Mouse (Mus musculus) thymus, adult 2 months (tissue): ENCODE results near the gene Aff1. TPM values are rescaled to one million over a fixed set of nuclear protein-coding genes. Genes with fewer than 3 reads are reported as not detected.

Source experiments
- DNase-seq: peaks from one replicate; pipeline ENCODE4 v3.0.0; 2021
- H3K27ac ChIP-seq: fragments of 200-500 bp; 2 replicates; pipeline ENCODE4 v1.5.1; 2012; ENCODE audit warnings: low read length, control low read depth; ENCODE audit not compliant: control insufficient read depth, insufficient read depth
- H3K27me3 ChIP-seq: fragments of 200-500 bp; 2 replicates; pipeline ENCODE4 v1.6.1; 2012; ENCODE audit warnings: mild to moderate bottlenecking, low read length, moderate library complexity, mixed read lengths; ENCODE audit not compliant: control insufficient read depth, insufficient read depth
- H3K36me3 ChIP-seq: fragments of 200-500 bp; 2 replicates; pipeline ENCODE4 v1.6.1; 2012; ENCODE audit warnings: mild to moderate bottlenecking, low read length, moderate library complexity; ENCODE audit not compliant: control insufficient read depth, insufficient read depth
- H3K4me1 ChIP-seq: fragments of 200-500 bp; replicated peaks from 2 replicates; pipeline ENCODE4 v1.6.1; 2012; ENCODE audit warnings: low read length; ENCODE audit not compliant: control insufficient read depth, insufficient read depth
- H3K4me3 ChIP-seq: fragments of 200-500 bp; 2 replicates; pipeline ENCODE4 v1.5.1; 2012; ENCODE audit warnings: mild to moderate bottlenecking, low read length, control low read depth, moderate library complexity; ENCODE audit not compliant: control insufficient read depth, insufficient read depth
- CTCF ChIP-seq: fragments of 200-500 bp; IDR thresholded peaks from 2 replicates; pipeline ENCODE4 v1.5.1; 2012; ENCODE audit warnings: mild to moderate bottlenecking, control low read depth, low read length, moderate library complexity, borderline replicate concordance; ENCODE audit not compliant: control insufficient read depth, poor library complexity, insufficient read depth; ENCODE audit errors: extremely low read depth
- POLR2A ChIP-seq: fragments of 200-500 bp; IDR thresholded peaks from 2 replicates; pipeline ENCODE4 v1.6.1; 2012; ENCODE audit warnings: mild to moderate bottlenecking, low read length, control low read depth, moderate library complexity; ENCODE audit not compliant: control insufficient read depth, poor library complexity, insufficient read depth; ENCODE audit errors: extremely low read depth
- WGBS: fragments of 180-500 bp; shearing (Covaris S2); methylation state at CpG from one replicate; pipeline ENCODE4 v1.1.7; 2018; 5-methylcytosine and 5-hydroxymethylcytosine counted together
- polyA plus RNA-seq: library from polyadenylated mRNA; depleted of rRNA; stranded (reverse); fragments of >200 nt; gene quantifications from 2 replicates; pipeline ENCODE4 v1.2.3, GENCODE M21; 2012

Aff1 gene
- polyA plus RNA-seq, 1 experiment: 49.1 TPM

GRCm38 (mm10) chr5:103800009-103800408 is 107.8 kb downstream of the Aff1 start:
- DNase-seq: no peak
- Histone ChIP-seq H3K36me3 (peaks cover 6% of the 10 kb centered on the region), H3K4me1 (peaks cover 18% of the 10 kb centered on the region), H3K27me3 (no peaks in the 10 kb centered on the region), H3K4me3 (no peak overlapping the region), H3K27ac (no peak overlapping the region)
- 91% methylated on average over 5 of the region's 5 CpGs for WGBS
- no peak for TF ChIP-seq POLR2A
- TF ChIP-seq CTCF: no peak

- WGBS: 96% methylated on average over 5 of the region's 5 CpGs
- TF ChIP-seq POLR2A: no peak
- TF ChIP-seq CTCF: no peak
- Histone ChIP-seq H3K36me3 (peaks cover 3% of the 10 kb centered on the region; the same call in 1 of the 2 replicates), H3K27ac (no peak overlapping the region), H3K4me3 (no peak overlapping the region), H3K27me3 (no peaks in the 10 kb centered on the region), H3K4me1 (peaks cover 26% of the 10 kb centered on the region)
- no peak for DNase-seq
Observed at GRCm38 (mm10) chr5:103803386-103803785, 111.2 kb downstream of the Aff1 start.

GRCm38 (mm10) chr5:103803927-103804590 is 111.9 kb downstream of the Aff1 start:
- Histone ChIP-seq H3K4me3 (no peak overlapping the region), H3K27ac (no peak overlapping the region), H3K4me1 (peaks cover 27% of the 10 kb centered on the region), H3K36me3 (peaks cover 3% of the 10 kb centered on the region; the same call in 1 of the 2 replicates), H3K27me3 (no peaks in the 10 kb centered on the region)
- WGBS: 67% methylated on average over 8 of the region's 8 CpGs
- TF ChIP-seq CTCF: no peak
- TF ChIP-seq POLR2A: no peak
- no peak for DNase-seq

GRCm38 (mm10) chr5:103806851-103807578 is 114.8 kb downstream of the Aff1 start:
- Histone ChIP-seq H3K4me3 (no peak overlapping the region), H3K36me3 (peaks cover 11% of the 10 kb centered on the region), H3K27me3 (no peaks in the 10 kb centered on the region), H3K27ac (no peak overlapping the region), H3K4me1 (peaks cover 26% of the 10 kb centered on the region)
- 66% methylated on average over 17 of the region's 17 CpGs for WGBS
- no peak for DNase-seq
- no peak for TF ChIP-seq CTCF
- no peak for TF ChIP-seq POLR2A

GRCm38 (mm10) chr5:103807637-103808312 is 115.6 kb downstream of the Aff1 start:
- TF ChIP-seq POLR2A: no peak
- no peak for TF ChIP-seq CTCF
- Histone ChIP-seq H3K27me3 (no peaks in the 10 kb centered on the region), H3K4me3 (no peak overlapping the region), H3K4me1 (peaks cover 27% of the 10 kb centered on the region), H3K27ac (no peak overlapping the region), H3K36me3 (peaks cover 15% of the 10 kb centered on the region)
- 90% methylated on average over 7 of the region's 7 CpGs for WGBS
- no peak for DNase-seq

GRCm38 (mm10) chr5:103809674-103810330 is 117.6 kb downstream of the Aff1 start:
- peaks cover 27% of the 10 kb centered on the region for H3K36me3 ChIP-seq
- TF ChIP-seq CTCF: no peak
- no peak for TF ChIP-seq POLR2A
- no peak overlapping the region for H3K27ac ChIP-seq
- no peak for DNase-seq
- 53% methylated on average over 7 of the region's 7 CpGs for WGBS
- H3K4me1 ChIP-seq: peaks cover 30% of the 10 kb centered on the region
- H3K4me3 ChIP-seq: no peak overlapping the region
- H3K27me3 ChIP-seq: no peaks in the 10 kb centered on the region
